Mouse (Mus musculus): ENCODE measurements around the gene Ubxn11. TPM values are rescaled to one million over a fixed set of nuclear protein-coding genes. Genes with fewer than 3 reads are reported as not detected.

Ubxn11 gene
- total RNA-seq, 1 experiment from 2014 or later = 10.6 TPM

- ATAC-seq (replicated peaks; ENCODE audit: low read depth, poor library complexity, severe bottlenecking) = no peak
Observed at GRCm38 (mm10) chr4:134089029-134089428, 13.3 kb upstream of the Ubxn11 start.

DNA sequence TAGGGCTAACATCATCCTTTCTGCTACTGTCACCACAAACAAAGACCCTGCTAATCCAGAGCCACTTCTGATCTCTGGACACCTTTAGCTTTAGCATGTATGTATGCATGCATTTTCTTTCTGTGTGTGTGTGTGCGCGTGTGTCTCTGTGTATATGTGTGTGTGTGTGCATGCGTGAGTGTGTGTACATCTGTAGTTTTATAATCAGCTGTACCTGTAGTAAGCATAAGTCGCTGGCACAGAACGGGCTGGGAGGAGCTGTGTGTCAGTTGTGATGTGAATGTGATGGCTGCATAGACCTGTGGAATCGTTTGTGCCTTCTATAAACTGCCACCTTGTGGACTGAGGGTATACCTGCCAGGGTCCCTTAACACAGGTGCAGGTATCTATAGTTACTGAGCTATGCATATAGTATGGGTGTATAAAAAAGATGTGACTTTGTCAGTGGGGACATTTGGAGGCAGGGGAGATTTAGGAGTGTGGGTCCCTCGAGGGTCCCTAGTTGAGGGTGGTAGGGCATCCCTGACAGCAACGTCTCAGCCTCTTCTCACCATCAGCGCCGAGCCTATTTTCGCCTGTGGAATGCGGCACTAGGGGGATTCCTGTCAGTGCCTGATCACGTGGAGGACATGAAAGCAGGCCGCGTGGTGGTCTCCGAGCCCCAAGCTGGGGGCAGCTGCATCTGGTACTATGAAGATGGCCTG is 11.7 kb upstream of the Ubxn11 start:
- no peak for ATAC-seq (replicated peaks; ENCODE audit: low read depth, poor library complexity, severe bottlenecking)

DNA sequence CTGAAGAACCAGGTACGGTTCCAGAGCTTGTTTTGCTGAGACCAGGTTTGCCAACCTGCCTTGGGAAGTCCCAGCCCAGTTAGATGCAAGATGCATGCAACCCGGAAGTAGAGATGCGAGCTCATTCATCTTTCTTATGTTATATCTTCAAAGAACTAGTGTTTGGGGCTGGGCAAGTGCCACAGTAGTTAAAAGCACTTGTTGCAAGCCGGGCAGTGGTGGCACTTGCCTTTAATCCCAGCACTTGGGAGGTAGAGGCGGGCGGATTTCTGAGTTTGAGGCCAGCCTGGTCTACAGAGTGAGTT is 11.2 kb upstream of the Ubxn11 start:
- no peak for ATAC-seq (replicated peaks; ENCODE audit: low read depth, poor library complexity, severe bottlenecking)

GRCm38 (mm10) chr4:134092382-134093288 is 9.7 kb upstream of the Ubxn11 start:
- peak; percentile 70 for ATAC-seq (replicated peaks; ENCODE audit: low read depth, poor library complexity, severe bottlenecking)

DNA sequence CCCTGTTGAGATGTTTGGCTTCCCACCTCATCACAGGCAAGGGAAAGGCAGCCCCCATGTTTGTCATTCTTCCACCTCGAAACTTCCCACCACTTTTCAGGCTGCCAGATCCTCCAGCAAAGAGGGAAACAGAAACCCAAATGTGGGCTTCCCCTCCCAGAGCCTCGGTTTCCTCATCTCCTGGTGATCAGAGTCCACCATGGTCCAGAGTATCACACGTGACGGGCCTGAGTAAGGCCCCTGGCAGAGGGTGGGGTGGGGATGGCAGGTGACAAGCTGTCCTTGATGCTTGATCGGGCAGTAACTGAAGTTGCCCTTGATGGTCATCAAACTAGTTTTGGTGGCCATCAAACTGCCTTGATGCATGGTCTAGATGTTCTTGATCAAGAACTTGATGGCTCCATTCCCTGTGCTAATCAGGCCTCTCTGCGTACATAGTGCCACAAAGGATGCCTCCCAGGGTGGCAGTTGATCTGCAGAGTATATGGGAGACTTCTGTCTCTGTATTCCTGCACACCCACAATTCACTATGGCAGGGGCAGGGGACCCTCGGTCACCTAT is 8.3 kb upstream of the Ubxn11 start:
- no peak for ATAC-seq (replicated peaks; ENCODE audit: low read depth, poor library complexity, severe bottlenecking)

DNA sequence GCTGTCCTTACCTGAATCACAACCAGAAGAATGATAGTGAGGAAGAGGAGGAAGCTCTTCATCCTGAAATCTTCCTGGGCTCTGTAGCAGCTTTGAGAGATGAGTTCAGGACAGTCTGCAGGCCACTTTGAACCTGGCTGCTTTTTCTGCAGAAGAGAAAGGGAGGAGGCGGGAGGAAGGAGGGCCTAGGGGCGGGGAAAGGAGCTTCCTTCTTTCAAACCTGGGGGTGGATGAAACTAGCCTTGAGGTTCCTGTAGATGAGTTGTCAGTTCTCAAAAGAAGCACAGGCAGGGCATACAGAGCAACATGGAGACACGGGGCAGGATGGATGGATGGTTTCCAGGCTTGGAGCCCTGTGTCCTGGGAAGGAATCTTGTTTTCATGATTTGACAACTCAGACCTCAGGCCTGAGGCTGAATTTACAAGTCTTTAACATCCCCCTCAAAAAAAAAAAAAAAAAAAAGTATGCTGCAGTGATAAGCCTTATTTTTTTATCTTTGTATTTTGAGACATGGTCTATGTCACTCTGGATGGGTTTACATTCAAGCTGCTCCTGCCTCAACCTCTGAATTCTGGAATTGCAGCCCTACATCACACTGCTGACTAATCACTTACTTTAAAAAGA is 7.3 kb upstream of the Ubxn11 start, which contains the start of gene Cd52:
Cd52 (minus strand) TSS at position 160 of the 625 bp plus-strand sequence.
- ATAC-seq (replicated peaks; ENCODE audit: low read depth, poor library complexity, severe bottlenecking) = peak; percentile 50

GRCm38 (mm10) chr4:134096120-134096519 is 6.2 kb upstream of the Ubxn11 start:
- ATAC-seq (replicated peaks; ENCODE audit: low read depth, poor library complexity, severe bottlenecking) = no peak

DNA sequence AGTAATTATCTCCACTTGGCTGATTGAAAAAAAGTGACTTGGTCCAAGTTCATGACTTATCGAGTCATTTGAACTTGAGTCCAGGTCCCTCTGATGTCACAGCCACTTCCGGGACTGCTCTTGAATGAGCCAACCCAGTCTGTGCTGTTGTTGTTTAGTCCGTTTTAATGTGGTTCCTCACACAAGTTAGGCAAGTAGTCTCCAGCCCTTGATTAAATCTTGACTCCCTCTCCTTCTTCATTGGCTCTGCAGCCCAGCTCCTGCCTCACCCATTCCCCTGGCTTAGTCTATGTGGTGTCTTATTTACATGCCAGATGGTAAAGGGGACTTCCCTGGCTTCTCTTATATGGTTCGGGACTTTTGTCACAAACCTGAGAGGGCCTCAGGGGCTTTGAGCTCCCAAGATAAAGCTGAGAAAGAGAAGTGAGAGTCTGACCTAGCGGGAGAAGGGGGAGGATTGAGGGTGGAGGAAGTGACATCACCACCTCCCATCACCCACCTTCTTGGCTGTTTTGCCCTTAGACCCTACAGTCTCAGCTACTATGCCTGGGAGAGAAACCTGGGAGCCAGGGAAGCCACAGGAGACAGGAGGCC is 5.3 kb upstream of the Ubxn11 start:
- ATAC-seq (replicated peaks; ENCODE audit: low read depth, poor library complexity, severe bottlenecking) = peak; percentile 57

DNA sequence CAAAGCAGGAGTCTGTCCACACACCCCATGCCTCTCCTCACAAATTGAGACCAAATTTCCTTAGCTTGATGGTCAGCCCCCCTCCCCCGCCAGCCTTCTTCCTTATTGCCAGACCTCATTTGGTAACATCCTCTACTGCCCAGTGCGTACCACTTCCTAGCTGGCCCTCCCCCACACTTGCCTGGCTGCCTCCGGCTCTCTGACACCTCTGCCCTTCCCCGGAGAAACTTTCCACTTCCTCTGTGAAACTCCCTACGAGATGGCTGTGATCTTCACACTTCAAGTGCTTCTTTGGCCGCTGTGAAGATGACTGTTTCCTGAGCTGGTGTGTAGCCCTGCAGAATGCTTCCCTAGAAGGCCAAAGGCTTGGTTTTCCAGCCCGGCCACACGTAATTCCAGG is 3.7 kb upstream of the Ubxn11 start:
- peak; percentile 51 for ATAC-seq (replicated peaks; ENCODE audit: low read depth, poor library complexity, severe bottlenecking)

- no peak for ATAC-seq (replicated peaks; ENCODE audit: low read depth, poor library complexity, severe bottlenecking)
Observed at GRCm38 (mm10) chr4:134100245-134100644, 2.1 kb upstream of the Ubxn11 start.

GRCm38 (mm10) chr4:134102742-134103119 is 361 bp downstream of the Ubxn11 start:
- ATAC-seq (replicated peaks; ENCODE audit: low read depth, poor library complexity, severe bottlenecking) = peak; percentile 37

GRCm38 (mm10) chr4:134106105-134106504 is 3.7 kb downstream of the Ubxn11 start:
- peak; percentile 57 for ATAC-seq (replicated peaks; ENCODE audit: low read depth, poor library complexity, severe bottlenecking)

DNA sequence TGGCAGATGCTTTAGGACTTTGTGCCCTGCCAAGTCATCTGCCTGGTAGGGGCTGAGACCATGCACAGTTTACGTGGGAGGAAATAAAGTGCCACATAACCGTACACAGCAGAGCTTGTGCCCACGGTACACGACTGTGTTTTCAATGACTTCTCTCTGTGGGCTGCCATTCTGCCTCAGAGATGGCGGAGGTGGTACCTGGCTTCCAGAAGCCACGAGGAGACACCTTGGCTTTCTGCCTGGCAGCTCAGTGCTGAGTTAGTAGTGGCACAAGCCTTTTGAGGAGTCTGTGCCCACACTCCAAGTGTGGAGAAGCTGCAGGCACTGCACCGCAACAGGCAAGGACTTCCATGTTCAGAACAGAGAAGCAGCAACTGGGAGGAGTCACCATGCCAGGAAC is 5.4 kb downstream of the Ubxn11 start:
- ATAC-seq (replicated peaks; ENCODE audit: low read depth, poor library complexity, severe bottlenecking) = no peak

GRCm38 (mm10) chr4:134108196-134108595 is 5.8 kb downstream of the Ubxn11 start:
- no peak for ATAC-seq (replicated peaks; ENCODE audit: low read depth, poor library complexity, severe bottlenecking)

DNA sequence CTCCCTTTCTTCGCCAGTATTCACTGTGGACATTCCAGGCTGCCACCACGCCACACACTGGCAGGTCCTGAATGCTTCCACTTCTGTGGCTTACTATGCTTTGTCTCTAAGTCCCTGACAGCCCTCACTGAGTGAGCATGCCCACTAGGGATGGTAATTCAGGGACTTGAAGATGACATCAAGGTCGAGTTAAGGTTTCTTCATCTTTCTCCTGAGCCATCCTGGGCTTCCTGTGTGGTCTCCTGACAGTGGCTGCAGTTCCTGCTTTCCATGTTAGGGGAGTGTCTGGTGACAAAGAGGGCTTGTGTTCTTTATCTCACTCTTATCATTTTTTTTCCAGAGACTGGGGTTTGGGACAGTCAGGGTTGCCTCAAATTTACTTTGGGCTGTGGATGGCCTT is 8.3 kb downstream of the Ubxn11 start:
- peak; percentile 15 for ATAC-seq (replicated peaks; ENCODE audit: low read depth, poor library complexity, severe bottlenecking)

- no peak for ATAC-seq (replicated peaks; ENCODE audit: low read depth, poor library complexity, severe bottlenecking)
Observed at GRCm38 (mm10) chr4:134112403-134112802, 10.0 kb downstream of the Ubxn11 start.

DNA sequence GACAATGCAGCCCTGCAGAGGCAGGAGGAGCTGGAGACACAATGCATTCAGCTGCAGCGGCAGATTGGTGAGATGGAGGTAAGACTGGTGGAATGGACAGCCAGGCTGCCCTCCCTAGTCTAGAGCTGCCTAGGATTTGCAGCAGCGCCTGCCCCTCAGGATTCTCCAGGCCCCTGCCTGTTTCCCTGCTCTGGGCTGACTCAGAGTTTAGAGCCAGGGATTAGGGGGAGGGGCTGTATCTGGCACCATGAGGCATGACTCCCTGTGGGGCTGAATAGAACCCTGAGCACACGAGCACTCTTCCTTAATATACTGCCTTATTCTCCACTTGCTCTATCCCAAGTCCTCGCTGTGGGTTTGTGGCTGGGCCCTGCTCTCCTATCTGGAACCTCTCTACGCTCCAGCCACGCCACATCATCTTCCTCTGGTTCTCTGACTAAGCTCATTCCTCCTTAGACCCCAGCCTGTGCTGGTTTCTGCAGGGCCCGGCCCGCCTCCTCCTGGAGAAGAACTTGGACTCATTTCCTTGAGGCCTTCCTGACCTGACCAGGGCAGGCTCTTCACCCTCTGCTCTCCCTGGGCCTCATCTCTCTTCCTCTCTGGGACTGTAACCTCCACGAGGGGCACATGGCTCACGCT is 11.1 kb downstream of the Ubxn11 start:
- no peak for ATAC-seq (replicated peaks; ENCODE audit: low read depth, poor library complexity, severe bottlenecking)

DNA sequence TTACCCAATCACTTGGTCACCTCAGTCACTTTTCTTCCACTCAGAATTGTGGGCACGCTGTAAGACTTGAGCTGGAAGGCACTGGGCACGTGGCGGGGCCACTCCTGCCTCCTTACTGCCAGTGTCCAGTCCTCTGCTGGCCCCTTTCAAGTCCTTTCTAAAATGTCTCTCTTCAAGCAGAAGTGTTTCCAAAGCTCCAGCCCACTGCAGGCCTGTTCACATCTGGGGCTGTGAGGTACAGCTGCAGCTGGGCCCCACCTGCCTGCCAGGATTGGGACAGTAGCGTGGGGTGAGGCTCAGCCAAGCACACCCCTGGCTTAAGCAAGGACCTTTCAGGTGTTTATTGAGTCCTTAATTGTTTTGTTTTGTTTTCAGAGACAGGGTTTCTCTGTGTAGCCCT is 11.7 kb downstream of the Ubxn11 start:
- no peak for ATAC-seq (replicated peaks; ENCODE audit: low read depth, poor library complexity, severe bottlenecking)

- no peak for ATAC-seq (replicated peaks; ENCODE audit: low read depth, poor library complexity, severe bottlenecking)
Observed at GRCm38 (mm10) chr4:134115215-134116144, 13.1 kb downstream of the Ubxn11 start.

All from common myeloid progenitor, adult 5-6 weeks (primary cell).